Mouse (Mus musculus) lung, postnatal 0 days (tissue): ENCODE data around the gene Stx1b. TPM values are rescaled to one million over a fixed set of nuclear protein-coding genes. Genes with fewer than 3 reads are reported as not detected.
"Not testable (repeated sequence)": the region's sequence is repeated elsewhere in the genome, so short reads cannot be mapped to it uniquely, and the experiment has no call there.

Source experiments
- ATAC-seq: fragments of 200-750 bp; cut with Nextera tagmentation; 2 replicates; pipeline ENCODE4 v1.8.0; 2017; ENCODE audit warnings: moderate library complexity
- DNase-seq: peaks from one replicate; pipeline ENCODE4 v3.0.0-alpha.2; 2016; ENCODE audit warnings: low spot score
- H3K27ac ChIP-seq: fragments of 300-500 bp; sonication (generic); 2 replicates; pipeline ENCODE4 v1.5.1; 2014; ENCODE audit warnings: antibody characterized with exemption, mild to moderate bottlenecking, low read length, mixed read lengths
- H3K27me3 ChIP-seq: fragments of 300-500 bp; sonication (generic); replicated peaks from 2 replicates; pipeline ENCODE4 v1.6.1; 2014; ENCODE audit warnings: low read length, mixed read lengths; ENCODE audit not compliant: insufficient read depth
- H3K36me3 ChIP-seq: fragments of 300-500 bp; sonication (generic); 2 replicates; pipeline ENCODE4 v1.6.1; 2014; ENCODE audit warnings: low read length, mixed read lengths; ENCODE audit not compliant: insufficient read depth
- H3K4me1 ChIP-seq: fragments of 300-500 bp; sonication (generic); 2 replicates; pipeline ENCODE4 v1.6.1; 2014; ENCODE audit warnings: antibody characterized with exemption, low read depth, low read length, mixed read lengths; ENCODE audit not compliant: insufficient read depth
- H3K4me2 ChIP-seq: fragments of 300-500 bp; sonication (generic); replicated peaks from 2 replicates; pipeline ENCODE4 v1.6.1; 2014; ENCODE audit warnings: low read depth, mild to moderate bottlenecking, low read length, moderate library complexity, mixed read lengths
- H3K4me3 ChIP-seq: fragments of 300-500 bp; sonication (generic); 2 replicates; pipeline ENCODE4 v1.5.1; 2014; ENCODE audit warnings: low read depth, low read length
- H3K9ac ChIP-seq: fragments of 300-500 bp; sonication (generic); replicated peaks from 2 replicates; pipeline ENCODE4 v1.6.1; 2014; ENCODE audit warnings: low read depth, mild to moderate bottlenecking
- H3K9me3 ChIP-seq: fragments of 300-500 bp; sonication (generic); 2 replicates; pipeline ENCODE4 v1.6.1; 2016; ENCODE audit warnings: low read length, mixed read lengths
- CTCF ChIP-seq: IDR thresholded peaks from 2 replicates; pipeline ENCODE4 v1.5.1; 2016; ENCODE audit warnings: antibody characterized with exemption, mild to moderate bottlenecking
- EP300 ChIP-seq: IDR thresholded peaks from 2 replicates; pipeline ENCODE4 v1.6.1; 2016; ENCODE audit warnings: antibody characterized with exemption, mild to moderate bottlenecking, control low read depth
- WGBS: fragments of 180-500 bp; shearing (Covaris S2); extraction: QIAGEN DNeasy Blood & Tissue Kit; methylation state at CpG from one replicate; pipeline ENCODE4 v1.1.7; 2014; 5-methylcytosine and 5-hydroxymethylcytosine counted together
- polyA plus RNA-seq: library from polyadenylated mRNA; unstranded; fragments of >200 nt; fragmentation: Nextera tagmentation; extraction: Ambion mirVana; gene quantifications from 2 replicates; pipeline ENCODE4 v1.2.1, GENCODE M21; 2015

The Stx1b gene
- polyA plus RNA-seq, 1 experiment from 2014 or later: 0.74 TPM

DNA sequence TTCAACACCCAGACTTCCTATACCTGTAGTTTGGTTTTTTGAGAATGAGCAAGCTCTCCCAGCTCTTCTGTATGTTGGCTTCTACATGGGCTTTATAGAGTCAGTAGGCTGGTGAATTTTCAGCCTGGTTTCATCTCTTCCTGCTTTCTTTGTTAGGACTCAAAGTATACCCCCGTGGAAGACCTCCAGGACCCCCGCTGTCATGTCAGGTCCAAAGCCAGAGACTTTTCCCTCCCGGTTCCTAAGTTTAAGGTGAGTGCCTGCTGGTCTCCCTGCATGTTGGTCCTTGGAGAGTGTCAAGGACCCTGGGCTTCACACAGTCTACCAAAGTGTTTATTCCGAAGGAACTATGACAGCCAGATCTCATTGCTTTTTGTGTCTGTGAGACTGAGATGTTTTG is 46.0 kb downstream of the Stx1b start:
- peak overlapping the region; percentile 83 for H3K9ac ChIP-seq
- DNase-seq (no peak), ATAC-seq (no peak)
- H3K27ac ChIP-seq: no peak overlapping the region
- H3K9me3 ChIP-seq: no peaks in the 10 kb centered on the region
- peaks cover 16% of the 10 kb centered on the region; the same call in 1 of the 2 replicates for H3K36me3 ChIP-seq
- H3K4me1 ChIP-seq: no peaks in the 10 kb centered on the region
- H3K4me3 ChIP-seq: peak overlapping the region; percentile 95
- TF ChIP-seq EP300: no peak
- TF ChIP-seq CTCF: no peak
- 74% methylated on average over 4 of the region's 4 CpGs for WGBS
- no peaks in the 10 kb centered on the region for H3K27me3 ChIP-seq
- peak overlapping the region; percentile 83 for H3K4me2 ChIP-seq

DNA sequence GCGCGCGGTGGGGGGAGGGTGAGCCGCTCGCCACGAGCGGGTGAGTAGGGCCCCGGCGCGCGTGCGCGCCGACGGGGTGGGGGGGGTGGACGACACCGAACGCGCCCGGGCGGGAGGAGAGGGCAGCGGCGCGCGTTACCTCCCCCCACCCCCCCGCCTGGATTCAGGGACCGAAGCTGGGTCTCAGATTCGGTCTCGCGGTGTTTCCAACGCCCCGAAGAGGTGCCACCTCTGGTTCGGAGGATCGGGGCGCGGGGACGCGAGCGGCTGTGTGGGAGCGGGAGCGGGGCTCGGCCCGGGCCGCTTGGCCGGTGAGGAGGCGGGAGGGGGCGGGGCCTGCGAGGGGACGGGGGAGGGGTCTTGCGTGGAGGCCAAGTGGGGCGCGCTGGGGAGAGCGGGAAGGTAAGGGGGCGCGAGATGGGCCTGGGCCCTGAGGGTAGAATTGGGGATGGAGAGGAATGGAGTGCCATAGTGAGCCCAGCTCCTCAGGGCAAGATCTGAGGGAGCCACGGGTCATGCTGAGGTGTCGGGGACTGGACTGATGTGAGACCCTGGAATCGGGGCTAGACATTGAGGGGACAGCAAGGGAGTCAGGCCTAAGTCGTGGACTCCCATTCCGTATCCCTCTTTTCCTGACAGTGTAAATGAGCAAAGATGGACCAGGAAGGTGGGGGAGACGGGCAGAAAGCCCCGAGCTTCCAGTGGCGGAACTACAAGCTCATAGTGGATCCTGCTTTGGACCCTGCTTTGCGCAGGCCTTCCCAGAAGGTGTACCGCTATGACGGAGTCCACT is 46.7 kb downstream of the Stx1b start:
- WGBS: 3% methylated on average over 26 of the region's 66 CpGs
- DNase-seq: peak; percentile 65
- peak overlapping the region; percentile 83 for H3K4me2 ChIP-seq
- peaks cover 16% of the 10 kb centered on the region; the same call in 1 of the 2 replicates for H3K36me3 ChIP-seq
- no peaks in the 10 kb centered on the region for H3K27me3 ChIP-seq
- H3K4me3 ChIP-seq: peak overlapping the region; percentile 95
- H3K9ac ChIP-seq: peak overlapping the region; percentile 83
- ATAC-seq: peak; percentile 29
- H3K9me3 ChIP-seq: no peaks in the 10 kb centered on the region
- H3K4me1 ChIP-seq: no peaks in the 10 kb centered on the region
- H3K27ac ChIP-seq: peak overlapping the region; percentile 98
- TF ChIP-seq CTCF (peak; percentile 17; the same call in 1 of the 2 replicates), EP300 (no peak)

- H3K9me3 ChIP-seq: no peaks in the 10 kb centered on the region
- WGBS: 1% methylated on average over 46 of the region's 70 CpGs
These were observed 47.4 kb downstream of the Stx1b start for GRCm38 (mm10) chr7:127776878-127777473.

DNA sequence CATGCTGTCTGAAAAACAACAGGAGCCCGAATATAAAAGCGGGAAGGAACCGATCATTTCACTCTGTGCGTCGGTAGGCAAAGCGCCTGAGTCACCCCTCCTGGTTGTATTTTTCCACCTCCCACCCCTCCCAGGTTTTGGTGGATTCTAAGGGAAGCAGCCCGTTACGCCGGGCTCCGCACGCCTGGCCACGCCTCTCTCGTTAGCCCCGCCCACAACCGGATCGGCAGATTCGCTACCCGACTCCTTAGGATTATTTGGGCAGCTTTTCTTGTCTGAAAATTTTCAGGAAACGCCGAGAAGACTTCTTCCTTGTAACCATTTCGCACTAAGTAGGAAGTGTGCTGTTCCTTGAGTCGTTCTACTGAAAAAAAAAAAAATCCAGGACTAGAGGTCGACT is 47.9 kb downstream of the Stx1b start, which contains the start of gene Setd1a:
Gene Setd1a (plus strand): TSS at position 245 of the 400 bp plus-strand sequence.
- TF ChIP-seq EP300 (peak; percentile 74), CTCF (no peak)
- Histone ChIP-seq H3K27ac (peak within 1 kb of the TSS; percentile 98), H3K4me3 (peak within 1 kb of the TSS; percentile 95), H3K4me1 (peaks cover under 1% of the 10 kb centered on the region), H3K36me3 (peaks cover 11% of the 10 kb centered on the region; the same call in 1 of the 2 replicates), H3K9me3 (no peaks in the 10 kb centered on the region), H3K27me3 (no peaks in the 10 kb centered on the region), H3K9ac (peak within 1 kb of the TSS; percentile 83), H3K4me2 (peak within 1 kb of the TSS; percentile 83)
- DNase-seq (peak; percentile 89), ATAC-seq (peak; percentile 68)
- under 1% methylated on average over 23 of the region's 23 CpGs for WGBS

More at GRCm38 (mm10) chr7:127776878-127777473, 47.4 kb downstream of the Stx1b start:
- peak overlapping the region; percentile 83 for H3K9ac ChIP-seq
- H3K27me3 ChIP-seq: no peaks in the 10 kb centered on the region
- H3K27ac ChIP-seq: peak overlapping the region; percentile 98
- peak overlapping the region; percentile 83 for H3K4me2 ChIP-seq
- ATAC-seq (peak; percentile 94), DNase-seq (peak; percentile 99)
- no peaks in the 10 kb centered on the region for H3K4me1 ChIP-seq
- peaks cover 16% of the 10 kb centered on the region; the same call in 1 of the 2 replicates for H3K36me3 ChIP-seq
- TF ChIP-seq CTCF (no peak), EP300 (no peak)
- peak overlapping the region; percentile 95 for H3K4me3 ChIP-seq

GRCm38 (mm10) chr7:127775837-127776236 is 48.5 kb downstream of the Stx1b start:
- Histone ChIP-seq H3K4me3 (peak overlapping the region; percentile 95), H3K4me2 (peak overlapping the region; percentile 83), H3K27ac (peak overlapping the region; percentile 98)
- not testable (repeated sequence) for H3K27me3 ChIP-seq, H3K4me1 ChIP-seq, H3K36me3 ChIP-seq, DNase-seq, H3K9me3 ChIP-seq, ATAC-seq, H3K9ac ChIP-seq
- WGBS: 57% methylated on average over 7 of the region's 7 CpGs

DNA sequence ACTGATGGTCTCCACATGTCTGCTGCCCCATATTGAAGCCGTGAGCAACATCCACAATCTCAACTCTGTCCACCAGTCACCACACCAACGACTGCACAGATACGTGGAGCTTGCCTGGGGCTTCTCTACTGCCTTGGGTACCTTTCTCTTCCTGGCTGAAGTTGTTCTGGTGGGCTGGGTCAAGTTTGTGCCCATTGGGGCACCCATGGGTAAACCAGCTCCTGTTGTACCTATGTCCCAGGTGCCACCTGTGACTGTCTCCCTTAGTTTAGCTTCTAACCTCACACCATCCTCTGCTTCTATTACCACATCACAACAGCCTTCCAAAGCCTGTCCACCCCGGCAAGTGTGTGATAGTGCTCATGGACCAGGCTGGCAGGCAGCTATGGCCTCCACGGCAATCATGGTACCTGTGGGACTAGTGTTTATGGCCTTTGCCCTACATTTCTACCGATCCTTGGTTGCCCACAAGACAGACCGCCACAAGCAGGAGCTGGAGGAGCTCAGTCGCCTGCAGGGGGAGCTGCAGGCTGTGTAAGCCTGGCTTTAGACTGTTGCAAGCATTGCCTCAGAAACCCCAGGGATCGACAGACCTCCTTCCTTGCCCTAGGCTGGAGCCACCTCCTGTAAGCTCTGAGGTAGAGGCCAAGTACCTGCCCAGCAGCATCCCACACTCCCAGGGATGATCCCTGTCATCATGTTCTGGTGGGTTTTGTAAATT is 50.5 kb downstream of the Stx1b start:
- no peak for TF ChIP-seq EP300
- TF ChIP-seq CTCF: peak; percentile 87
- no peak for ATAC-seq
- H3K27me3 ChIP-seq: no peaks in the 10 kb centered on the region

More for the DNA sequence above, 50.5 kb downstream of the Stx1b start:
- Histone ChIP-seq H3K36me3 (no peaks in the 10 kb centered on the region), H3K4me1 (peaks cover 10% of the 10 kb centered on the region), H3K27ac (no peak overlapping the region), H3K4me3 (no peak overlapping the region), H3K4me2 (no peak overlapping the region), H3K9ac (no peak overlapping the region), H3K9me3 (no peaks in the 10 kb centered on the region)
- DNase-seq: peak; percentile 88
- WGBS: 41% methylated on average over 9 of the region's 9 CpGs
